Mouse (Mus musculus) neutrophil, adult 83 days (primary cell): ENCODE measurements around the gene Cyp8b1. TPM values are rescaled to one million over a fixed set of nuclear protein-coding genes. Genes with fewer than 3 reads are reported as not detected.

Experiments used
- total RNA-seq, 2 experiments: library from RNA; stranded (reverse); gene quantifications; one replicate each; pipeline ENCODE4 v1.2.4; 2023

The Cyp8b1 gene
- not detected for total RNA-seq

GRCm38 (mm10) chr9:121916102-121916501 is at the start of gene Cyp8b1:
Gene Cyp8b1, minus strand, starts transcription at chr9:121916305.

DNA sequence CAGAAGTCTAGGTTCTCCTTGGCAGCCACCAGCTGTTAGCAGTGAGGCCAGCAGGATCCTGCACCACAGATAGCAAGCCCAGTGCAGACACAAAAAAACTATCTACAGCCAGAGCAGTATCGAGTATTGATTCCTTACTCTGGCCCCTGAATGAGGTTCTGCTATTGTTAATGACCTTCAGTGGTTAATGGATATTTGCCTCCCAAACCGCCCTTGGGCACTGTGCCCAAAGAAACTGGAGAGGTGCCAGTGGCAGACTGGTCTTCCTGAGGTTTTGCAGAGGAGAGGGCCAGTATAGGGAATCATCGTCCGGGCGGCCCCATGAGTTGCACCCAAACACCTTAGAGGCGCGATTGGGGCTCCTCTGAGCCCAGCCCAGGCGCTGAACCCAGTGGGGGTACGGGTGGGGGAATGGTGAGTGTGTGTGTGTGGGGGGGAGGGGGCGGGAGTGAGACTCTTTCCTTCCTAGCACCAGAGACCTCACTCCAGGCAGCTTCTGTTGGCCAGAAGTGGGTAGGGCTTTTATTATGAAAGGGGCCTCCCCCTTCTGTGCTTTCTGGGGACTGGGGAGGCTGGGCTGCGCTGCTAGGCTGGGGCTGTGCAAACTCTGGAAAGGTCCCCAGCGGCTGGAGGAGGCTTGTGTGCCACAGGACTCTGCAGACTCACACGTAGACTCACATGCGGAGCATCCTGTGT is 34.5 kb upstream of the Cyp8b1 start, which contains the start of gene Fam198a:
Gene Fam198a, plus strand, starts transcription at position 571 of the 696 bp plus-strand sequence.

DNA sequence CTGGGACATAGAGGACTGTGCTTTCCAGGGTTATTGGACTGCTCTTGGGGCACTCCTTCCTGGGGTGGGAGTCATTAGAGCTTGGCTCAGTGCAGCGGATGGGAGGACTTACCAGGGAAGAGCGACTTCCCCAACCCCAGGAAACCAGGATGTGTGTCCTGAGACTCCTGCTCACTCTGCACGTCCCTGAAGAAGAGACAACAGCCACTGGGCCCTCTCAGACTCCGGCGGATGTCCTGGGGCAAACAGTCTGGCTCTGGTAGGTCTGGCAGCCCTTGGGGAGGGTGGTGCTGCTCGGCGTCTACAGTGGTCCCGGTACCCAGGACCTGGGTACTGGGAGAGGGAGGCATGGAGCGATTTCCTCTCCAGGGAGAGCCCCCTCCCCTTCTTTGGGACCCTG is 17.9 kb downstream of the Cyp8b1 start, which contains the start of gene Ackr2:
Gene Ackr2, plus strand, starts transcription at position 111 of the 400 bp plus-strand sequence.

Other genes with a start within 250 kb of the Cyp8b1 start
- gene Sec22c, start 210.8 kb downstream of the Cyp8b1 start, total RNA-seq: 10 to 100 TPM; 27.3 to 30.4 TPM
- gene Ss18l2, start 206.0 kb downstream of the Cyp8b1 start, total RNA-seq: 10 to 100 TPM; 21.7 to 27.0 TPM
- 100 to 1,000 TPM; 140 to 158 TPM for gene Nktr, start 197.1 kb downstream of the Cyp8b1 start, total RNA-seq
- gene Zfp651, start 157.0 kb downstream of the Cyp8b1 start, total RNA-seq: under 1 TPM; 0.15 to 0.40 TPM
- not detected for gene Klhl40, start 138.7 kb downstream of the Cyp8b1 start, total RNA-seq
- not detected for gene Hhatl, start 123.8 kb downstream of the Cyp8b1 start, total RNA-seq
- gene Ccdc13, start 76.8 kb downstream of the Cyp8b1 start, total RNA-seq: not detected
- 10 to 100 TPM; 28.5 to 29.6 TPM for gene Higd1a, start 57.9 kb downstream of the Cyp8b1 start, total RNA-seq
- gene Ackr2, start 17.9 kb downstream of the Cyp8b1 start, total RNA-seq: not detected
- not detected for gene Fam198a, start 34.7 kb upstream of the Cyp8b1 start, total RNA-seq
- under 1 TPM; 0.94 to 0.95 TPM for gene Pomgnt2, start 80.8 kb upstream of the Cyp8b1 start, total RNA-seq
- gene Snrk, start 201.0 kb upstream of the Cyp8b1 start, total RNA-seq: 100 to 1,000 TPM; 150 to 155 TPM